Comparison of ENCODE assay signal across 12 mouse cellular contexts in the genomic region with DNA sequence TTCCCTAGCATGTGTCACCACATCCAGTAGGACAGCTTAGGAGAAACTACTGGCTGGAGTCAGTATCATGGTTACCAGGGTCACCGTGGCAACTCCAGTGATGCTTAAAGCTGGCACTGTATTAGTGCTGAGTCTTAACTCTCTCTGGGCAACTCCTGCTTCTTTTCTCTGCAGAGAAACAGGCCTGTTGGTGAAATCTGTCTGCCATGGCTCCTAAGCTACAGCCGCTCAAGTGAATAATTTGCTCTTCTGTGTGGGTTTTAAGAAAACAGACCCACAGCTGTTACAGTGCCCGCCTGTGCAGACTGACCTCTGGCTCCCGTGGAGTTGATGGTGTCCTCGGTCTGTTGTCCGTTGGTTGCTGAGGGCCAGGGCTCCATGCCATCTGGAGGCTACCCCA.
DNase-seq lines count a peak whose midpoint lies in the region; ATAC-seq and TF ChIP-seq lines count a peak whose summit lies in the region.
"Had no signal": no experiment of that assay in that cellular context is flagged by ENCODE, and none has a peak within 500 bp of the region (broad histone marks: within the 10 kb centered on the region; RNA-seq: fewer than 3 reads in every experiment).

No protein-coding gene starts in this region.

- no peaks in the 10 kb centered on the region for H3K36me3 ChIP-seq in forebrain, embryonic 14.5 days (ENCODE audit: control insufficient read depth, insufficient read depth, low read length)
- no peaks in the 10 kb centered on the region for H3K36me3 ChIP-seq in heart, adult 2 months (ENCODE audit: control insufficient read depth, insufficient read depth, low read length)

- peak overlapping the region; percentile 14; the same call in 1 of the 2 replicates for H3K27ac ChIP-seq in forebrain, embryonic 14.5 days (ENCODE audit: low read depth, low read length)
- H3K27ac ChIP-seq in heart, adult 2 months, result no peak overlapping the region

- H3K27me3 ChIP-seq in forebrain, embryonic 14.5 days (replicated peaks; ENCODE audit: control insufficient read depth, insufficient read depth, low read length), result no peaks in the 10 kb centered on the region
- H3K27me3 ChIP-seq in heart, adult 2 months (ENCODE audit: control insufficient read depth, insufficient read depth, low read length), result no peaks in the 10 kb centered on the region

- no peak for TF ChIP-seq POLR2A in heart, adult 2 months (IDR thresholded peaks at IDR 0.05; ENCODE audit: insufficient read depth, low read depth, low read length)

- H3K9me3 ChIP-seq in forebrain, embryonic 14.5 days (replicated peaks; ENCODE audit: control insufficient read depth, low read length), result no peaks in the 10 kb centered on the region

- H3K4me2 ChIP-seq in forebrain, embryonic 14.5 days (ENCODE audit: low read length), result no peak overlapping the region

- WGBS in forebrain, embryonic 14.5 days, result 28% methylated on average over 6 of the region's 6 CpGs
- WGBS in heart, adult 2 months, result 90% methylated on average over 6 of the region's 6 CpGs

- no peak overlapping the region for H3K9ac ChIP-seq in forebrain, embryonic 14.5 days (ENCODE audit: low read length)
- no peak overlapping the region for H3K9ac ChIP-seq in heart, adult 2 months (ENCODE audit: low read depth, low read length)

- peak; percentile 74 for DNase-seq in left cerebral cortex, postnatal 4 days
- DNase-seq in left cerebral cortex, postnatal 36 days (ENCODE audit: low spot score in 2 of 2), result no peak
- DNase-seq in forebrain, embryonic 14.5 days (ENCODE audit: low spot score), result peak; percentile 72
- peak; percentile 34 to 58 for DNase-seq in layer of hippocampus, postnatal 14 days (ENCODE audit: low spot score in 2 of 2)
- peak; percentile 59 for DNase-seq in retina, embryonic 14.5 days (ENCODE audit: low spot score)
- no peak for DNase-seq in lung, postnatal 10 days
- DNase-seq in urinary bladder, adult 2 months (ENCODE audit: low spot score), result no peak
- no peak for DNase-seq in heart, adult 2 months
- DNase-seq: cerebellum, adult 8-10 months; kidney, postnatal 14 days; liver; thymus, postnatal 36 days had no signal

- H3K4me1 ChIP-seq in forebrain, embryonic 14.5 days (ENCODE audit: control insufficient read depth, insufficient read depth, low read length), result peaks cover 39% of the 10 kb centered on the region
- no peaks in the 10 kb centered on the region for H3K4me1 ChIP-seq in heart, adult 2 months (ENCODE audit: control insufficient read depth, insufficient read depth, low read length)

- intact Hi-C loops in left cerebral cortex, postnatal 4 days (cut with DNase I), result no loop called here
- intact Hi-C loops in left cerebral cortex, postnatal 36 days (cut with DNase I), result no loop called here
- intact Hi-C loops in heart, adult 2 months (cut with DNase I), result no loop called here

- TF ChIP-seq EP300 in heart, adult 2 months (IDR thresholded peaks at IDR 0.05; ENCODE audit: insufficient read depth, low read depth, low read length), result no peak

- H3K79me2 ChIP-seq in heart, adult 2 months (replicated peaks; ENCODE audit: control insufficient read depth, insufficient read depth, low read length), result no peaks in the 10 kb centered on the region

- no peak for TF ChIP-seq CTCF in heart, adult 2 months (IDR thresholded peaks at IDR 0.05)

- peak; percentile 65 for ATAC-seq in forebrain, embryonic 14.5 days

- no peak overlapping the region for H3K4me3 ChIP-seq in forebrain, embryonic 14.5 days (ENCODE audit: low read depth, low read length)
- no peak overlapping the region for H3K4me3 ChIP-seq in heart, adult 2 months

Comparison
In these comparisons a context has a peak if more than half of its experiments do, and no peak if none do; other contexts are left out.
1. DNase-seq: peak in left cerebral cortex, postnatal 4 days (single experiment), forebrain, embryonic 14.5 days (single experiment), layer of hippocampus, postnatal 14 days (2 of 2) and retina, embryonic 14.5 days (single experiment); none in left cerebral cortex, postnatal 36 days (0 of 2), lung, postnatal 10 days (single experiment), urinary bladder, adult 2 months (single experiment) and heart, adult 2 months (0 of 2).